Mouse (Mus musculus) kidney, postnatal 36 days (tissue): Measurements from ENCODE around the gene Ndufa7.
"Not testable (repeated sequence)": the region's sequence is repeated elsewhere in the genome, so short reads cannot be mapped to it uniquely, and the experiment has no call there.

Experiments
- DNase-seq, 2 experiments: peaks; one replicate each; pipeline ENCODE4 v3.0.0; 2021 to 2022; ENCODE audit warnings: mixed read lengths in 2 of 2

The Ndufa7 gene

DNA sequence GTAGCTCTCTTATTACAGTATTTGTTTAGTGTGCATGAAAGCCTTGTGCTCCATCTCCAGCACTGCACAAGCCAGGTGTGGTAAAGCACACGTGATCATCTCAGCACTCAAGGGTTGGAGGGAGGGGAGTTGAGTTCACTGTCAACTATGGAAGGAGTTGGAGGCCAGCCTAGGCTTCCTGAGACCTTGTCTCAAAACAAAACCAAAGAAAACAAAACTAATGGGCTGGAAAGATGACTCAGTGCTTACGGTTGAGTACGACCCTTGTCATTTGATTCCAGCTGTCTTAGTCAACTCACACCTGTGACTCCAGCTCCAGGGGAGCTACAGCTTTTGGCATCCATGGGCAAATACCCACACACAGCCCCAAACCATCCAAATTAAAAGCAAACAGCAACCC, 11.9 kb upstream of the Ndufa7 start:
- peak; percentile 38 to 70 for DNase-seq

DNA sequence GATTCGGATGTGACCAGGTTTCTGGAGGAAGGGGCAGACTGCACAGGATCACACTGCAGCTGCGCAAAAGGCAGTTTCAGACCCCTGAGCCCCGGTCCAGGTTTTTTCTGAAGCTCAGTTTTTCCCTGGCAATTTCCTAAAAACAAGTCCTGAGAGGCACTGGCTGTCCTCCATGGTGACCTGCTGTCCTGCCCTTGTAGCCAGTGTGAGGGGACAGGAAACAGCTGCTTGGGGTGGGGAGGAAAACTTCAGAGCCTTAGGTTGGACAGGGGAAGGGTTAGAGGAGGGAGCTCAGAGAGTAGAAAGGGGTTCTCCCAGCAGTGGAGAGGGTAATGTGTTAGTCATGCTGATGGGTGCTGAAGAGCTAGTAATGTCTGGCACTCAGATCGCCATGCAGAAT, 11.4 kb upstream of the Ndufa7 start:
- peak; percentile 69 to 88 for DNase-seq

DNA sequence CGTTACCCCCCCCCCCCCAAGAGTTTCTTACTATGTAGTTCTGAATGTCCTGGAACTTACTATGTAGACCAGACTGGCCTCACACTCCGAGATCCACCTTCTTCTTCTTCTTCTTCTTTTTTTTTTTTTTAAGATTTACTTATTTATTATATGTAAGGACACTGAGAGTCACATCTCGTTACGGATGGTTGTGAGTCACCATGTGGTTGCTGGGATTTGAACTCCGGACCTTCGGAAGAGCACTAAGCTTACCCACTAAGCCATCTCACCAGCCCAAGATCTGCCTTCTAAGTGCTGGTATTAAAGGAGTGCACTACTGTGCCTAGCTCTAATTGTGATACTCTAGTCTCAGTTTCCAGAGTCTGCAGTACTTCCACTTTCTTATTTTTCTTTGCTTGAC, 9.0 kb upstream of the Ndufa7 start:
- no peak for DNase-seq

DNA sequence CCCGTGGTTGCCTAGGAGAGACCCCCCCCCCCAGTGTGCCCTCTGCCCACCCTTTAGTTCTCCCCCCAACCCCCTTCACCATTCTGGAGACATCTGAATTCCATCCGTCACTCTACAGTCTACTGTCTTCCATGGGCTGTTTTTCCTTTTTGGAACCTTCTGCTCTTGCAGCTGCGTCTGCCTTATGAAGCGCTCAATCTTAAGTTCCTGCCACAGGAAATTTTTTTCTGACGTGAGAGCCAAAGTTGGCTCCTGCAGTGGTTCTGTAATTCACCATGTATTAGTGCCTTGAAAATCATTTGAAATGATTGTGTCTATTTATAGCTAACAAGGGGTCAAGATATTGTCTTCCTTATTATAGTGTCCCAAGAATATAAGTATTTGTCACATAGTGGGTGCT, 7.8 kb upstream of the Ndufa7 start:
- DNase-seq = no peak

DNA sequence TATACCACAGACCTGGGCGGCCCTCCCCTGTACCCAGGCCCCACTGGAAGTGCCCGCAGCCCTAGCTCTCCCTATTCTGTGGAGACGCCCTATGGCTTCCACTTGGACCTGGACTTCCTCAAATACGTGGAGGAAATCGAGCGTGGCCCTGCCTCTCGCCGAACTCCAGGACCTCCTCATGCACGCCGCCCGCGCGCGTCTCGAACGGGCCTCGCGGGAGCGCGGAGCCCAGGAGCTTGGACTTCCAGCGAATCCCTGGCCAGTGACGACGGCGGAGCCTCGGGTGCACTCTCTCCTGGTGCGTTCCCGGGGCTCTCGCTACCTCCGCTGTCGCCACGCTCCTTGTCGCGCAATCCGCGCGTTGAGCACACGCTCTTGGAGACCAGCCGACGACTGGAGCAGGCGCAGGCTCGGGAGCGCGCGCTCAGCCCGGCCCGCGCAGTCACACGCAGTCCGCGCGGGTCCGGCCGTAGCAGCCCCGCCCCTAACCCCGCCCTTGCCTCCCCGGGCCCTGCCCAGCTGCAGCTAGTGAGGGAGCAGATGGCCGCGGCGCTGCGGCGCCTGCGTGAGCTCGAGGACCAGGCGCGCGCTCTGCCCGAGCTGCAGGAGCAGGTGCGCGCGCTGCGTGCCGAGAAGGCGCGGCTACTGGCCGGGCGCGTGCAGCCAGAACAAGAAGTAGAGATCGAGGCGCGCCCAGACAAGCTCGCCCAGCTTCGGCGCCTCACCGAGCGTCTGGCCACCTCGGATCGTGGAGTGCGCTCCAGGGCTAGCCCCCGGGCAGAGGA, 7.0 kb upstream of the Ndufa7 start:
- peak; percentile 92 to 93 for DNase-seq

DNA sequence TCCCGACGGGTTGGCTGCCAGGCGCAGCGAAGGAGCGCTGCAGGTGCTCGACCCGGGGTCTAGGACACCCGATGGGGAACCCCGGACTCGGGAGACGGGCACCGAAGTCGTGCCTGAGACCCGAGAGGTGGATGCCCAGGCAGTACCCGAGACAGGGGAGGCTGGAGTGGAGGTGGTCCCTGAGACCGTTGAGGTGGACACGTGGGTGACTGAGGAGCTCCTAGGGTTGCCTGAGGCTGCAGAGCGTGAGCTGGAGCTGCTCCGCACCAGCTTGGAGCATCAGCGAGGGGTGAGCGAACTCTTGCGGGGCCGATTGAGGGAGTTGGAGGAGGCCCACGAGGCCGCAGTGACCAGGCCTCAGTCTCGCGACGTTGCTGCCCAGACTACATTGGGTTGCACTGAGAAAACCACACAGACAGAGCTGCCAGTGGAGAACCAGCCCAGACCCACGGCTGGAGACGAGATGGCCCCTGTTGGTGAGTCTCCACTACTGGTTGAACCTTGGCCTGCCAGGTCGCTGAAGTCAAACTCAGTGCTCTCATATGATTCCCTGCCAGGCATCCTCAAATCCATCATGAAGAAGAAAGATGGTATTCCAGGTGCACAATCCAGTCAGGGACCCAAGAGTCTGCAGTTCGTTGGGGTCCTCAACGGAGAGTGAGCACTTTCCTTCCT, 6.3 kb upstream of the Ndufa7 start:
- DNase-seq = peak in 1 of 2 experiments; percentile 27

DNA sequence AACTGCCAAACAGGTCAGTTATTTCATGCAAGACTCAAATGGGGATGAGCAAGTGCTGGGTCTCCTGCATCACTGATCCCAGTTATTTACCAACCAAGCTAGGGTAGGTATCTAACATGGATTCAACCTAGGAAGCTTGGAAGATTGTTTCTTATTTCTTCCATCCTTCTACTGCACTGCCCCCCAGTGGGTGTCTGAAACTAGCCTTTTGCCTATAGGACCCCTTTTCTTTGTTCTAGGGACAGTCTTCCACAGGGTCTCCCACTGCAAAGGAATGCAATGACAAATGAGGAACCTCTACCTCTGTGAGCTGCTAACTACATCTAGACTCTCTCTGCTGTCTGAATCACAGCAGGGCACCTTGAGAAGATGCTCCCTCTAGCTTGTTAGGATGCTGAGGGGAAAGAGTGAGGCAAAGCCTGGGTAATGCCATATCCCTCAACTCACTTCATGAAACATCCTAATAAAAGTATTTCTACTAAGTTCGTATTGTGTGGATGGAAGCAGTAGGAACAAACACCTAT, 1.9 kb upstream of the Ndufa7 start:
- no peak for DNase-seq

DNA sequence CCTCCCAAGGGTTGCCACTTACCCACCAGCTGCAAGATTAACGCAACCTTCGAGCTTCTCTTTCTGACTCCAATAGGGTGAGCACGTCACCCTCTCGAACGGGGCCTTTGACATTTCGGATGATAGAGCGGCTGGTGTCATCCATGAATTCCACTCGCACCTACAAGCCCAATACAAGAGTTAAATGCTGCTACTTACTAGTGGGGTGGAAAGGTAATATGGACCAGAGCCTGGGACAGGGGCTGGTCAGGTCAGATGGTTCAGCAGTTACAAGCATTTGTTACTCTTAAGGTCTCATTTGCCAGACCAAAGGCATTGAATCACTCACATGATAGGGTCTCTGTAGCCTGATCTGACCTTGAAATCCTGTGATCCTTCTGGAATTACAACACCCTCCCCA, 1.2 kb upstream of the Ndufa7 start:
- not testable (repeated sequence) for DNase-seq

DNA sequence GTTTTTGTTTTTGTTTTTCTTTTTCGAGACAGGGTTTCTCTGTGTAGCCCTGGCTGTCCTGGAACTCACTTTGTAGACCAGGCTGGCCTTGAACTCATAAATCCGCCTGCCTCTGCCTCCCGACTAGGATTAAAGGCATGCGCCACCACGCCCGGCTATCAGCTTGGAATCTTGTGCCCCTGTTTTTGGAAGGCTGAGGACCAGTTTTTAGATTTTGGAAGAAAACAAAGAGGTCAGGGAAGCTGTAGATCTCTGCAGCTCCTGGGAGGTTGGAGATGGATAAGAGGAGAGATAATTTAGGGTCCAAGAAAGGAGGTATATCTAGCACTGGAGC, 592 bp downstream of the Ndufa7 start:
- not testable (repeated sequence) for DNase-seq

DNA sequence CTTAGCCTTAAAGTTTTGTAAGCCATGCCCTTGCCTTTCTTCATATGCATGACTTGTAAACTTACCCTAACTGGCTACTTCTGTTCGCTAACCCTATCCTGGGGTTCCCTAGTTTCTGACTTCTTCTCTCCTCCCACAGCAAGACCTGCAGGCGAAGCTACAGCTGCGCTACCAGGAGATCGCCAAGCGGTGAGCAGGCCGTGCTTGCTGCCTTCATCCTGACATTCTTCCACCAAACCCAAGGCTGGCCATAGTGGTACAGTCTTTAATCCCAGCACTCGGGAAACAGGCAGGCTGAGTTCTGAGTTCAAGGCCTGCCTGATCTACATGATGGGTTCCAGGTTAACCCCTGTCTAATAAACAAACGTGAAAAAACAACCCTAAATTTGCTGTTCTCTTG, 1.1 kb downstream of the Ndufa7 start:
- no peak for DNase-seq

DNA sequence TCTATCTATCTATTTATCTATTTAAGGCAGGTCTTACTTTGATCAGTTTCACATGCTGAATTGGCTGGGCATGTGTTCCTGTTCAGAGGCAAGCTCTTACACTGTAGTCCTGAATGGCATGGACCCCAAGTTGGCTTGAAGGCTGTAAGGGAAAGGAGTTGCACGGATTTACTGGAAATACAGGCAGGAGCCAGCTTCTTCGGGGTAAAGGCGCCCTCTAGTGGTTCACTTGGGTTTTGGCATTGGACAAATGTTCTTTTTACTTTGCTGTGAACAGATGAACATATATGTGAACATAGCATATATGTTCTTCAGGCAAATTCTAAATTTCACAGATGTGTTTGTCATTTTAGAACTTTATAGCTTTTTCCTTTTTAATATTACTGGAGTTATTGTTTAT, 2.5 kb downstream of the Ndufa7 start:
- DNase-seq = peak; percentile 80 to 82

DNA sequence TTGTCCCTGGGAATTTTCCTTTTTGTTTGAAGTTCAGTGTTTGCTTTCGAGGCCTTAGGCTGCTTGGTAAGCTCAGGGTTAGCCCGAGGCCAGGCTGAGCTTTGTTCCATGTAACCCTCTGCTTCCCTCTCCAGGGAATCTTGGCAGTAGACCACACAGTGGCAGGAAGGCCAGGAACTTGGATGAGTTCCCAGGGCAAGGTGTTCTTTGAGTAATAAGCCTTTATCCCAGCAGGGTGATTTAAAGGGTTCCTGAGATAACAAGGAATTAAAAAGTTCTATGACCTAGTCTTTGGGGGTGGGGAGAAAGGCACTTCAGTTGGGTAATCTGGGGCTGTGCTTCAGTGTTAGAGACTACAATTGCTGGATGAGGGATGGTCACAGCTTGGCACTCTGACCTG, 4.5 kb downstream of the Ndufa7 start:
- peak; percentile 88 to 96 for DNase-seq

DNA sequence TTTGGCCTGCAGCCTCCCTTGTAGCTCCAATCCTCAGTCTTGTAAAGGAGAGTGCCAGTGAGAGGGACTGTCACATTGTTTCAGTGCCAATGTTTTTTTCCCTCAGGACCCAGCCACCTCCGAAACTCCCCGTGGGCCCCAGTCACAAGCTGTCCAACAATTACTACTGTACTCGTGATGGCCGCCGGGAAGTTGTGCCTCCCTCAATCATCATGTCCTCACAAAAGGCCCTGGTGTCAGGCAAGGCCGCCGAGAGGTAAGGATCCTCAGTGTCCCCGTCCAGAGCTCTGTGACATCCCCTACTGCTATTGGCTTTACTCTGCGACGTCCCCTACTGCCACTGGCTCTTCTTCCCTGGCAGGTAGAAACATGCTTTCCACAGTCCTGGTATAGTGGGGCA, 5.2 kb downstream of the Ndufa7 start:
- DNase-seq = no peak

DNA sequence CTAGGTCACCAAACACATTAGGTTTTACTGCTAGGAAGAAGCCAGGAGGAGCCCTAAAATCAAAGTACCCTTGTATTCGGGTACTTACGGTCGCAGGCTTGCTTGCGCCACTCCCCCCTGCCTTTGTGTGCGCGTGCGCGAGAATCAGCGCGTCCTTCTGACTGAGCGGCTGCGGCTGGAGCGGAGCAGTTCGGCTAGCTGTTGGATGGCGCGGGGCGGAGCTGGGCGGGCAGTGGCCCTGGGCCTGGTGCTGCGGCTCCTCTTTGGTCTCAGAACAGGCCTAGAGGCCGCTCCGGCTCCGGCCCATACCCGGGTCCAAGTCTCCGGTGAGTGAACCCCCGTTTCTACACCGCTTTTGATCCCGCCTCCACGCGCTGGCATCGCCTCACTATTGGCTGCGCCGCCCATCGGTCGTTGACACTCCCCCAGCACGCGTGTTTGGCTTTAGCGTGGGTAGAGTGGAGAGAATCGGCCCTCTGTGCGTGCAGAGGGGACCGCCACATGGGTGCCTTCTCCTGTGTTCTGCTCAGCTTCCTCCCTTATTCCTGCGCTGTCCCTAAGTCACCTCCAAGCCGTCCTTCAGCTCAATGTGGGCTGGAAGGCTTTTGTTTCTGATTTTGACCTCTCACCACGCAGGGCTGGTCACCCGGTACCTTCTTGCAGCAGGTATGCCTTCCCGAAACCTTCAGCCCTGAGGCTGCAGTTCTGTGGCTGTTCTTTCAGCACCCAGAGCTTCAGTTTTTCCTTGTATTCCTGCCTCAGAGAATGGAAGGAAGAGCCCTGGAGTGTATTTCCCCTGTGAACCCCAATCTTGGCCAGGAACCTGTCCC, 18.8 kb downstream of the Ndufa7 start, which contains the start of gene Cd320:
TSS of gene Cd320 (plus strand) at position 126 of the 830 bp plus-strand sequence.
- peak; percentile 95 for DNase-seq

DNA sequence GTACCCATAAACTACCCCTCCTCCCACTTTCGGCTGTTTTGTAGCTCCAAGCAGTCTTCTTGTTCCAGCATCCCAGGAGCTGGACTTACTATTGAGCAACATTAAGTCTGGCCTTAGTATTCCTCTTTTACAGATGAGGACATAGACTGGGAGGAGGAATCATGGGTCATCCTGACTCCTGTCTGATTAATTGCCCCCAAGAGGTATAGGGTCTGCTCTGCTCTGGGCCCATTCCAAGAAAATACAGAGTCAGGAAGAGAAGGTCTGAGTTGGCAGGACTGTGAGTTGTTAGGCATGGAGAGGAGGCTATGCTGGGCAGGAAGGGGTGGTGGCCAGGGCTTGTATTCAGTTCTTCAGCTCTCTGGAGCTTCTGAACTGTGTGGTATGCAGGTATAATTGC, 19.8 kb downstream of the Ndufa7 start:
- DNase-seq = no peak

DNA sequence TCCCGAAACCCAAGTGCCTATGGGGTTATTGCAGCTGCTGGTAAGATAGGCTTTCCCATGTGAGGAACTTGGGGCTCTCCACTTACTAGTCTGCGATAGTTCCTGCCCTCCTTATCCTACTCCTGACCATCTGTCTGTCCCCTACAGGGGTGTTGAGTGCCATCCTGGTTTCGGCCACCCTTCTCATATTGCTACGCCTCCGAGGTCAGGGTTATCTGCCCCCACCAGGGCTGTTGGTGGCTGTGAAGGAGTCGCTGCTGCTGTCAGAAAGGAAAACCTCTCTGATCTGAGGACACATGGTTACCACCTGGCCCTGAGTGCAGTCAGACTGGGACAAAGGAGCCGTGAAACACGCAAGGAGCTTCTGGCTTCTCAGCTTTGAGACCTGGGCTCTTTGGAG, 23.8 kb downstream of the Ndufa7 start:
- DNase-seq = no peak

DNA sequence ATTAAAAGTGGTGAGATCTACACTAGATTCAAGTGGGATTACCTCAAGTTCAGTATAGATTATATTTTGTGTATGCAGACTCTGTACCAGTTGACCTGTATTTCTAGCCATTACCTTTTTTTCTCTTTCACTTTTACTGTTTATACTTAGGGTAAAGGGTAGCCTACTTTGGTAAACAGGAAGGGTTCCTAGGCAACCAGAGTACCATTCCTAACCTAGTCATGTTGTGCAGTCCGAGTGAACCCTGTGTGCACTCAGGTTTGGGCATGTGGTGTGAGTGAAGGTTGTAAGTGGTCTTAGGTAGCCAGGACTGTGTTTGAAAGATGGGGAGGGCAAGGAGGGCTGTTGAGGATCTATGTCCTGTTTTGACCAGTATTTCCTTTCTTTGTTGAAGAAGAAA, 27.0 kb downstream of the Ndufa7 start:
- DNase-seq = no peak

DNA sequence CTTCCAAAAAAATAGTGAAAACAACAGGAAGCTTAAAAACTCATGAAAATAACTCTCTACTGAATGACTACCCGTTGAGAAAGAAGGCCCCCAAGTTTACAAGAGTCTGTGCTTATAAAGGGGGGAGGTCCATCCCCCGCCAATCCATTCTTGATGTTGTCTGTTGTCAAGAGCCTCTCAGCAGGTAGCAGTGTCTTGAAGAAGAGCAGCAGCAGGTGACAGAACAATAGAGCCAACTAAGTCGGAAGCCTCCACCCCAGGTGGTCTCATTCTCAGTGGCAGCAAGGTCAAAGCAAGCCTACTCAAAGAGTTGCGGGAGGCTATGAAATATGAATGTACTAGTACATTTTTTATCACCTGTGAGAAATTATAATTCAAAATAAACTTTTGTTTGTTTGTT, 33.4 kb downstream of the Ndufa7 start:
- DNase-seq = no peak

DNA sequence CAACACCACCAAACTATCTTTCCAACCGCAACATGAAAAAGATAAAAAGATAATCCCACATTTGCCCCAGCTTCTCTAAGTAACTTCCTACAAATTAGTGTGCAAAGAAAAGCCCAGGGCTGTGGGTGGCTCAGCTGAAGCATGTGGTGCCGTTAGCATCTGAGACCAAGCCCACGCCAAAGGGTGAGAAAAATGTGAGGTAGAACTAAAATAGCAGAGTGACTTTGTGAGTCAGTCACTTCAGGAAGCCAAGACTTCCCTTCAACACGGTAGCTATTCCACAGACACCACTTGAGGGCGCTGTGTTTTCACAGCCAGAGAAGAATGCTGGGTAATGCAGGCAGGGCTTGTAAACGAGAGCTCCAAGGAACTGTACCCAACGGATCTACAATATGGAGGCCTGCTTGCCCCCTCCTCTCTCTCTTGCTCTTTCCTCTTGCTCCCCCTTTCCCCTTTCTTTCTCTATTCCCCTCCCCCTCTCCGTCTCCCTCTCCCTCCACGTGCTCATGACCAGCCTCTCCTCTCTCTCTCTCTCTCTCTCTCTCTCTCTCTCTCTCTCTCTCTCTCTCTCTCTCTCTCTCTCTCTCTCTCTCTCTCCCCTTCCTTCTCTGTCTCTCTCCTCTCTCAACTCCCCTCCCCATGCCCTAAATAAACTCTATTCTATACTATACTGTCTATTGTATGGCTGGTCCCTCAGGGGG, 41.1 kb downstream of the Ndufa7 start:
- DNase-seq = peak; percentile 60 to 80

DNA sequence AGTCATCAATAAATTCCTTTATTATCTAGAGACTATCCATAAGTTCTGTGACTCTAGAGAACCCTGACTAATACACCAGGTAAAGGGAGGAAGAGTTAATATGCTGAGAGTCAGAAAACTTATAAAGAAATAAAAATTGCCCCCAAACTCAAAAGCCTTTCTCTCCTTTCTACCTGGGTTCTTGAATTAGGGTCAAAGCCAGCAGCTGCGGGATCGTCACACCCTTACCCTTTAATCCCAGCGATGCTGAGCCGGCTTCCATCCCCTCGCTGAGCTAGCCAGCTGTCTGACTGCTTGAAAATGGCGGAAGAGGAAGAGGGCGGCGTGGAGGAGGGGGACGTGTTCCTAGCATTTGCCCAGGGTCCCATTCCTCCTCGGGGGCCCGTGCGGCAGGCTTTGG, 49.2 kb downstream of the Ndufa7 start, which contains the start of gene Gm7029:
TSS of gene Gm7029 (plus strand) at position 301 of the 400 bp plus-strand sequence.
- not testable (repeated sequence) for DNase-seq

DNA sequence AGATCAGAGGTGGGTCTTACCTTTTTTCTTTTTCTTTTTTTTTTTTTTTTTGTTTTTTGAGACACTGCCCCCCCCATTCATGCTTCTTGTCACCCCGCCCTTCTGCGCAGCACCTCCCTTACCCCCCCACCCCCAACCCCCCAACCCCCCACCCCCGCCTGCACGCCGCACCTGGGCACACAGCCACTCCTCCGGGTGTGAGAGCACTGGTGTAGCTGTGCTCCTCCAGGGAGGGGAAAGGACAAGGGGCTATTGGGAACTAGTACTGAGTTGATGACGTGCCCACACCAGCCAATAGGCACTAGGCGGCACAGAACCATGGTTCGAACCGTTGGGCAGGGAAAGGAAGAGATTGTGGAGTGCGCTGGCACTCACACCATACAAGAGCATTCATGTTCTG, 50.0 kb downstream of the Ndufa7 start:
- DNase-seq = no peak

DNA sequence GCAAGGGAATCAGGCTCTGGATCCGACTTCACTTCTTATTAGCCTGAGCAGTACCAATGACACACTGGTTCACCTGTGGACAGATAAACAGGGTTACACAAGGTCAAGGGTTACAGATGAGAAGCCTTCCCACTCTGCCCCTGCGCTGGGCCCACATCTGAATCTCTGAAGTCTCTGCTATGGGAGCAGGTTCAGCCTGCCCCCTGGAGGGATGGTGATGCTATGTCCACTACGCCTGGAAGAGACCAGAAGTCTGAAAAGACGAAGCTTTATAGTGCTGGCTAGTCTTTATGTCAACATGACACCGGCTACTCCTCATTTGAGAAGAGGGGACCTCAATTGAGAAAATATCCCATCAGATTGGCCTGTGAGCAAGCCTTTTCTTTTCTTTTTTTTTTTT, 51.4 kb downstream of the Ndufa7 start:
- peak; percentile 19 to 50 for DNase-seq

DNA sequence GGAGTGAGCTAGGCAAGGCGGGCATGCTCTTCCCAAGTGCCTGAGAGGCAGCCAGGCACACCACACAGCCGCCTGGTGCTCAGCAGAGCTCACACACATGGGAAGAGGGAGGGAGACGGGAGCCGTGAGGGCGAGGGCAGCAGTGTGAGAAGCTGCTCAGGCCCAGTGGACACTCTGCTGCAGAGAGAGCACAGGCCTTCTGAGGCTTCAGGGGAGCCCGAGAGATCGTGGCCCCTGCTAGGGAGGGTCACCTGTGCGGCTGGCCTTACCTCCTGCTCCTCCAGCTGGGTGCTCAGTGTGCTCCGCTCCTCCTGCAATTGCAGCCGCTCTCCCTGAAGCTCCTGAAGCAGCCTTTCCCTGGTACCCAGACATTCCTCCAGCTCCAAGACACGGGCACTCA, 59.9 kb downstream of the Ndufa7 start:
- DNase-seq = not testable (repeated sequence)
